Comparison of ENCODE assay signal across 9 mouse cellular contexts in the genomic region with DNA sequence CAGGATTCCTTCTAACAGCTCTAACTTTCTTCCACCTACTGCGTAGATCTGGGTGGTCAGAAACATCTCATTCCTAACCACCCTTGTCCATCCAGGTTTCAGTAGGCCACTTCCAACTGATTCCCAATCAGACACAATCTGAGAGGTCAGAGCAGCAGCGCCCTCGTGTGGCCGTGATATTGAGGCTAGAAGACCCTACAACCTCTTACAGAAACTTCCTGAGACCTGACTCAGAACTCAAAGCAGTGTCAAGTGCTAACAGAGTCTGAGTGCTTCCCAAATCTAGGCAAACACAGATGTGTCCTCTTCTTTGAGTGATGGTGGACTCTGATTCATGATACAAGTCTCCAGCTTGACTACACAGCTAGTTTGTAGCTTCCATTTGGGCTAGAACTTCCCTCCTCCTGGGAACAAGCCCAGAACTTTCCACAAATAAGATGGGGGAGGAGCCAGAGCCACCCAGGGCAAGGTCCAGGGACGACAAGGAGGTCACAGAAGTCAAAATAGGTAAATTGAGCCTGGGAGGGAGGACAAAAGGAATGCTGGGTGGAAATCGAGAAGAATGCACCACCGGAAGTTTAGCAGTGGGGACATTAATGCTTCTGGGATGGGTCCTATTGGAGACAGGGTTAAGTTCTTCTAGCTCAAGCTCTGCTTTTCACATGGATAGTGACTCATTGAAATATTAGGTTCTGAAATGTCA. TPM values are rescaled to one million over a fixed set of nuclear protein-coding genes. Genes with fewer than 3 reads are reported as not detected.
A peak's percentile ranks its signal among the peaks of the same experiment; 100 is the strongest.
DNase-seq lines count a peak whose midpoint lies in the region; ATAC-seq and TF ChIP-seq lines count a peak whose summit lies in the region.
"Had no signal": no experiment of that assay in that cellular context is flagged by ENCODE, and none has a peak within 500 bp of the region (broad histone marks: within the 10 kb centered on the region; RNA-seq: fewer than 3 reads in every experiment).

No protein-coding gene starts in this region.

- peak overlapping the region; percentile 33; the same call in 1 of the 2 replicates for H3K9ac ChIP-seq in ES-E14 (ENCODE audit: insufficient read depth, low read depth, low read length, poor library complexity, severe bottlenecking)
- H3K9ac ChIP-seq in embryonic facial prominence, embryonic 11.5 days (replicated peaks; ENCODE audit: low read length) = no peak overlapping the region
- H3K9ac ChIP-seq: liver, embryonic 13.5 days had no signal

- peak overlapping the region in 1 of 2 experiments; percentile 15; a peak in 1 of 4 replicates for H3K4me3 ChIP-seq in ES-E14 (ENCODE audit: insufficient read depth in 1 of 2, low read depth in 1 of 2, low read length in 2 of 2, poor library complexity in 1 of 2, severe bottlenecking in 1 of 2)
- no peak overlapping the region for H3K4me3 ChIP-seq in embryonic facial prominence, embryonic 11.5 days (ENCODE audit: low read depth, low read length)
- H3K4me3 ChIP-seq: liver, embryonic 13.5 days had no signal

- peaks cover 14 to 28% of the 10 kb centered on the region in 2 experiments for H3K4me1 ChIP-seq in ES-E14 (ENCODE audit: control insufficient read depth in 2 of 2, insufficient read depth in 2 of 2, low read length in 2 of 2, poor library complexity in 1 of 2)
- no peaks in the 10 kb centered on the region for H3K4me1 ChIP-seq in embryonic facial prominence, embryonic 11.5 days (ENCODE audit: control insufficient read depth, insufficient read depth, low read length)
- H3K4me1 ChIP-seq: liver, embryonic 13.5 days had no signal

- 25% methylated on average over 7 of the region's 7 CpGs for WGBS in embryonic facial prominence, embryonic 11.5 days

- peak overlapping the region; percentile 92; the same call in 1 of the 2 replicates for H3K27ac ChIP-seq in ES-E14 (ENCODE audit: insufficient read depth, low read depth, low read length, poor library complexity, severe bottlenecking)
- no peak overlapping the region for H3K27ac ChIP-seq in embryonic facial prominence, embryonic 11.5 days (replicated peaks; ENCODE audit: low read depth, low read length)
- H3K27ac ChIP-seq: liver, embryonic 13.5 days had no signal

- no peaks in the 10 kb centered on the region for H3K36me3 ChIP-seq in ES-E14 (ENCODE audit: control insufficient read depth, insufficient read depth, low read length, poor library complexity, severe bottlenecking)
- no peaks in the 10 kb centered on the region for H3K36me3 ChIP-seq in embryonic facial prominence, embryonic 11.5 days (replicated peaks; ENCODE audit: control insufficient read depth, insufficient read depth, low read depth, low read length)
- H3K36me3 ChIP-seq: liver, embryonic 13.5 days had no signal

- no peak overlapping the region for H3K4me2 ChIP-seq in embryonic facial prominence, embryonic 11.5 days (ENCODE audit: low read depth, low read length)
- H3K4me2 ChIP-seq: liver, embryonic 13.5 days had no signal

- H3K27me3 ChIP-seq in embryonic facial prominence, embryonic 11.5 days (ENCODE audit: control insufficient read depth, insufficient read depth, low read length) = no peaks in the 10 kb centered on the region

- ATAC-seq in embryonic facial prominence, embryonic 11.5 days (replicated peaks; ENCODE audit: insufficient number of reproducible peaks, low FRiP score, low TSS enrichment, low read depth) = no peak
- peak; percentile 30 to 46; a peak in 1 of 4 replicates for ATAC-seq in hematopoietic stem cell, adult 5-6 weeks (replicated peaks in 1 of 2; ENCODE audit: insufficient read depth in 1 of 2, low FRiP score in 2 of 2, low TSS enrichment in 1 of 2, low read depth in 1 of 2, poor library complexity in 2 of 2, severe bottlenecking in 2 of 2)
- ATAC-seq in erythroblast, adult 5-6 weeks (replicated peaks; ENCODE audit: low FRiP score, poor library complexity, severe bottlenecking) = no peak; the same call in 1 of the 2 replicates

- peak; percentile 99 for DNase-seq in ES-E14 (ENCODE audit: low read depth, low spot score)
- peak; percentile 84 for DNase-seq in adrenal gland, postnatal 25 days
- DNase-seq in embryonic facial prominence, embryonic 11.5 days (ENCODE audit: low spot score) = peak; percentile 93
- DNase-seq in layer of hippocampus, postnatal 14 days (ENCODE audit: low spot score in 2 of 2) = peak; percentile 70 to 76
- DNase-seq in mesoderm, embryonic 11.5 days (ENCODE audit: low read depth, low spot score) = peak; percentile 83
- DNase-seq in spleen, postnatal 14 days (ENCODE audit: low spot score in 2 of 2) = peak; percentile 19 to 37
- DNase-seq: liver, embryonic 13.5 days had no signal

- no peaks in the 10 kb centered on the region for H3K9me3 ChIP-seq in ES-E14 (ENCODE audit: control insufficient read depth, insufficient read depth, low read depth, low read length)
- H3K9me3 ChIP-seq in embryonic facial prominence, embryonic 11.5 days (replicated peaks; ENCODE audit: control insufficient read depth, low read length) = no peaks in the 10 kb centered on the region
- H3K9me3 ChIP-seq: liver, embryonic 13.5 days had no signal

- in situ Hi-C loops in ES-E14 (cut with MboI; ENCODE audit: low sequenced_read_pairs in 2 of 2, unreplicated experiment in 2 of 2) = no loop called here

TF ChIP-seq in ES-E14, 5 proteins besides CTCF, POLR2A, EP300 and RAD21:
- peak; percentile 63; the same call in 1 of the 2 replicates for TF ChIP-seq ZC3H11A (IDR thresholded peaks at IDR 0.05; ENCODE audit: borderline replicate concordance, low read depth, low read length)
- no peak for TF ChIP-seq HCFC1 (IDR thresholded peaks at IDR 0.05; ENCODE audit: borderline replicate concordance, insufficient read depth, low read length)

RNA-seq across cellular contexts. Expression of a gene that starts 3.8 kb away (rescaled TPM):
- total RNA-seq in ES-E14 (2012; rRNA removed) = 360 and 437 TPM in 2 replicates
- 2.5 and 3.8 TPM in 2 replicates for total RNA-seq in adrenal gland, postnatal 25 days (2021)
- 102 and 110 TPM in 2 replicates for polyA plus RNA-seq in embryonic facial prominence, embryonic 11.5 days (2014; fragmentation: Nextera tagmentation; extraction: Ambion mirVana)
- total RNA-seq in hematopoietic stem cell, adult 5-6 weeks (2017) = 6.9 and 13.6 TPM in 2 replicates
- total RNA-seq in layer of hippocampus, postnatal 14 days (2021) = 10 to 100 TPM; 33.4 to 34.3 TPM
- total RNA-seq in erythroblast, adult 5-6 weeks (2015; ENCODE audit: low replicate concordance) = not detected in 2 replicates
- not detected in 2 replicates for total RNA-seq in erythroblast, adult 5-6 weeks (2017; ENCODE audit: low replicate concordance)

RNA-seq across cellular contexts. Expression of a gene that starts 7.8 kb away (rescaled TPM):
- 49.4 and 55.4 TPM in 2 replicates for total RNA-seq in ES-E14 (2012; rRNA removed)
- total RNA-seq in adrenal gland, postnatal 25 days (2021) = not detected in 2 replicates
- polyA plus RNA-seq in embryonic facial prominence, embryonic 11.5 days (2014; fragmentation: Nextera tagmentation; extraction: Ambion mirVana) = 0.39 and 0.45 TPM in 2 replicates
- not detected in 2 replicates for total RNA-seq in hematopoietic stem cell, adult 5-6 weeks (2017)
- total RNA-seq in layer of hippocampus, postnatal 14 days (2021) = 1 to 10 TPM; 2.1 to 3.0 TPM
- not detected in 2 replicates for total RNA-seq in erythroblast, adult 5-6 weeks (2015; ENCODE audit: low replicate concordance)
- total RNA-seq in erythroblast, adult 5-6 weeks (2017; ENCODE audit: low replicate concordance) = not detected in 2 replicates
- polyA plus RNA-seq: liver, embryonic 13.5 days had no signal

RNA-seq across cellular contexts. Expression of a gene that starts 16.1 kb away (rescaled TPM):
- 14.8 and 16.9 TPM in 2 replicates for total RNA-seq in ES-E14 (2012; rRNA removed)
- total RNA-seq in adrenal gland, postnatal 25 days (2021) = not detected in 2 replicates
- not detected in 2 replicates for polyA plus RNA-seq in embryonic facial prominence, embryonic 11.5 days (2014; fragmentation: Nextera tagmentation; extraction: Ambion mirVana)
- not detected in 2 replicates for total RNA-seq in hematopoietic stem cell, adult 5-6 weeks (2017)
- not detected for total RNA-seq in layer of hippocampus, postnatal 14 days (2021)
- total RNA-seq in erythroblast, adult 5-6 weeks (2015; ENCODE audit: low replicate concordance) = not detected in 2 replicates
- total RNA-seq in erythroblast, adult 5-6 weeks (2017; ENCODE audit: low replicate concordance) = not detected in 2 replicates
- polyA plus RNA-seq: liver, embryonic 13.5 days had no signal

RNA-seq across cellular contexts. Expression of a gene that starts 26.0 kb away (rescaled TPM):
- 0.62 and 0.85 TPM in 2 replicates for total RNA-seq in ES-E14 (2012; rRNA removed)
- not detected in 2 replicates for total RNA-seq in adrenal gland, postnatal 25 days (2021)
- 0.20 TPM in 1 of 2 replicates, not detected in the other for polyA plus RNA-seq in embryonic facial prominence, embryonic 11.5 days (2014; fragmentation: Nextera tagmentation; extraction: Ambion mirVana)
- not detected in 2 replicates for total RNA-seq in hematopoietic stem cell, adult 5-6 weeks (2017)
- 10 to 100 TPM; 56.9 to 66.4 TPM for total RNA-seq in layer of hippocampus, postnatal 14 days (2021)
- not detected in 2 replicates for total RNA-seq in erythroblast, adult 5-6 weeks (2015; ENCODE audit: low replicate concordance)
- not detected in 2 replicates for total RNA-seq in erythroblast, adult 5-6 weeks (2017; ENCODE audit: low replicate concordance)
- polyA plus RNA-seq: liver, embryonic 13.5 days had no signal

RNA-seq across cellular contexts. Expression of a gene that starts 38.8 kb away (rescaled TPM):
- total RNA-seq in ES-E14 (2012; rRNA removed) = 13.8 and 15.1 TPM in 2 replicates
- 16.5 and 21.2 TPM in 2 replicates for total RNA-seq in adrenal gland, postnatal 25 days (2021)
- 8.0 and 9.3 TPM in 2 replicates for polyA plus RNA-seq in embryonic facial prominence, embryonic 11.5 days (2014; fragmentation: Nextera tagmentation; extraction: Ambion mirVana)
- 9.2 and 13.8 TPM in 2 replicates for total RNA-seq in hematopoietic stem cell, adult 5-6 weeks (2017)
- total RNA-seq in layer of hippocampus, postnatal 14 days (2021) = 1 to 10 TPM; 5.6 to 5.9 TPM
- total RNA-seq in erythroblast, adult 5-6 weeks (2015; ENCODE audit: low replicate concordance) = 3.8 TPM in 1 of 2 replicates, not detected in the other
- 0.51 and 7.0 TPM in 2 replicates for total RNA-seq in erythroblast, adult 5-6 weeks (2017; ENCODE audit: low replicate concordance)

Comparison
In these comparisons a context has a peak if more than half of its experiments do, and no peak if none do; other contexts are left out.
1. DNase-seq: peak in every context shown above with its lines; median percentile 99 in ES-E14; 93 in embryonic facial prominence, embryonic 11.5 days; 84 in adrenal gland, postnatal 25 days; 83 in mesoderm, embryonic 11.5 days; 73 in layer of hippocampus, postnatal 14 days; 28 in spleen, postnatal 14 days.
2. ATAC-seq: peak in hematopoietic stem cell, adult 5-6 weeks (2 of 2); none in embryonic facial prominence, embryonic 11.5 days (single experiment) and erythroblast, adult 5-6 weeks (single experiment).
3. RNA of a gene that starts 3.8 kb away (total RNA-seq): 360 to 437 TPM in ES-E14; 33.4 to 34.3 TPM in layer of hippocampus, postnatal 14 days, 6.9 to 13.6 TPM in hematopoietic stem cell, adult 5-6 weeks, 2.5 to 3.8 TPM in adrenal gland, postnatal 25 days and not detected in erythroblast, adult 5-6 weeks; every median in the first group is over 10 times any median in the second.
4. RNA of a gene that starts 7.8 kb away (total RNA-seq): 49.4 to 55.4 TPM in ES-E14; 2.1 to 3.0 TPM in layer of hippocampus, postnatal 14 days, not detected in adrenal gland, postnatal 25 days, not detected in hematopoietic stem cell, adult 5-6 weeks and not detected in erythroblast, adult 5-6 weeks; every median in the first group is over 10 times any median in the second.
5. RNA of a gene that starts 16.1 kb away (total RNA-seq): 14.8 to 16.9 TPM in ES-E14; not detected in layer of hippocampus, postnatal 14 days, not detected in adrenal gland, postnatal 25 days, not detected in hematopoietic stem cell, adult 5-6 weeks and not detected in erythroblast, adult 5-6 weeks; every median in the first group is over 10 times any median in the second.